Mouse (Mus musculus) limb, embryonic 10.5 days (tissue): ENCODE results near the gene Negr1. TPM values are rescaled to one million over a fixed set of nuclear protein-coding genes. Genes with fewer than 3 reads are reported as not detected.

Source experiments
- DNase-seq: peaks from one replicate; pipeline ENCODE4 v3.0.0-alpha.2; 2017; ENCODE audit warnings: low spot score
- H3K27ac ChIP-seq: fragments of 300-500 bp; sonication (generic); 2 replicates; pipeline ENCODE4 v1.5.1; 2016; ENCODE audit warnings: mild to moderate bottlenecking
- H3K27me3 ChIP-seq: fragments of 300-500 bp; sonication (generic); 2 replicates; pipeline ENCODE4 v1.6.1; 2016; ENCODE audit warnings: low read depth, mild to moderate bottlenecking; ENCODE audit not compliant: poor library complexity, severe bottlenecking
- H3K36me3 ChIP-seq: fragments of 300-500 bp; sonication (generic); 2 replicates; pipeline ENCODE4 v1.6.1; 2016; ENCODE audit warnings: mild to moderate bottlenecking, moderate library complexity
- H3K4me1 ChIP-seq: fragments of 300-500 bp; sonication (generic); 2 replicates; pipeline ENCODE4 v1.6.1; 2016
- H3K4me3 ChIP-seq: fragments of 300-500 bp; sonication (generic); 2 replicates; pipeline ENCODE4 v1.5.1; 2016; ENCODE audit warnings: mild to moderate bottlenecking, moderate library complexity
- H3K9me3 ChIP-seq: fragments of 300-500 bp; sonication (generic); replicated peaks from 2 replicates; pipeline ENCODE4 v1.6.1; 2016; ENCODE audit warnings: mild to moderate bottlenecking
- WGBS: fragments of 180-500 bp; shearing (Covaris S2); methylation state at CpG from one replicate; pipeline ENCODE4 v1.1.7; 2016; 5-methylcytosine and 5-hydroxymethylcytosine counted together
- polyA plus RNA-seq: library from polyadenylated mRNA; unstranded; fragments of >200 nt; fragmentation: Nextera tagmentation; extraction: Ambion mirVana; gene quantifications from 2 replicates; pipeline ENCODE4 v1.2.1, GENCODE M21; 2016

The Negr1 gene
- polyA plus RNA-seq, 1 experiment from 2014 or later, result 1.8 TPM

DNA sequence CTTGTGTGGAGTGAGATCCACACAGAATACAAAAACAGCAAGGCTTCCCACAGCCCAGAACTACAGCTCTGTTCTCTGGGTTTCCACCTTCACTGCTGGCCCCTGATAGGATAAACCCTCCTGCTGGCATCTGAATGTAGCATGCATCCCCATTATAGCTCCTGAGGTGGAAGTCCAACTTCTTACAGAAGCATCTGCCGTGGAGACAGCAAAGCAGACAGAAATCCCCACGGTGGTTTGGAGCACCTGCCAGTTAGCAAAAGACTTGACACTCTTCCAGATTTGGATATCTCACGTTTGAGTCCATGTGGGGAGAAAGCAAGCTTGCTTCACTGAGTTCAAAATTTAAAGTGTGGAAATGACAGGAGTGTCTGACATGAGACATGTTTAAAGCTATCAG, 290.3 kb downstream of the Negr1 start:
- WGBS, result 86% methylated on average over 3 of the region's 3 CpGs
- H3K27ac ChIP-seq, result no peak overlapping the region
- H3K4me1 ChIP-seq, result no peaks in the 10 kb centered on the region

DNA sequence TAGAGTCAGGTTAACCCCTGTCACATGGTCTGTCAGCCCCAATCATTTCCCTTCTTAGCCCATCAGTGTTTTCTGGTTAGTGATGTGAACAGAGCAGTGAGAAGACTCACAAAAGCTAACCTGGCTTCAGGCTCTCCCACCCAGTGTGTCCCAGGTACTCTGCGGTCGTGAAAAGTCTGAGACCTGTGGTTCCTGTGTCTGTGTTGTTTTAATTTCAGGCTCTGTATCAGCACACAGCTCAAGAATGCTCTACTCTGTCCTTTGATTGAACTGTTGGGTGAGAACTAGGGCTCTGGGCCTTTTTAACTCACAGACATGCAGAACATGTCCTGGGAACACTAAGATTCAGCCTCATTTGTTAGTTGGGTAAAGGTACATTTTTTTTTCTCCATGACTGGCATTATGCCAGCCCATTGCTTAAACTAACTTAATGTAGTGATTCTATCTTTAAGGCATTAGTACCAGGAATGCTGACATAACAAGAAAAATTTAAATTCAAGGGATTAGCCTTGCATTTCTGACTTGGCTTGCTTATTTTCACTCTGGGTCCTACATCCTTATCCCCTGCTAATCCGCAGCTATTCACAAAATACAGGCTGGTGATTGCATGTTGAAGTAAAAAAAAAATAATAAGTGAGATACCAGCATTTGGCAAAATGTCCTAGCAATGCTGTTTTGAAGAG, 308.8 kb downstream of the Negr1 start:
- 77% methylated on average over 3 of the region's 3 CpGs for WGBS
- no peaks in the 10 kb centered on the region for H3K4me1 ChIP-seq
- no peaks in the 10 kb centered on the region for H3K9me3 ChIP-seq
- no peaks in the 10 kb centered on the region for H3K27me3 ChIP-seq
- no peak overlapping the region for H3K4me3 ChIP-seq
- DNase-seq, result no peak
- H3K27ac ChIP-seq, result no peak overlapping the region
- H3K36me3 ChIP-seq, result no peaks in the 10 kb centered on the region

More for the DNA sequence above, 290.3 kb downstream of the Negr1 start:
- H3K27me3 ChIP-seq, result no peaks in the 10 kb centered on the region
- no peak overlapping the region for H3K4me3 ChIP-seq
- no peaks in the 10 kb centered on the region for H3K36me3 ChIP-seq
- H3K9me3 ChIP-seq, result no peaks in the 10 kb centered on the region
- no peak for DNase-seq

DNA sequence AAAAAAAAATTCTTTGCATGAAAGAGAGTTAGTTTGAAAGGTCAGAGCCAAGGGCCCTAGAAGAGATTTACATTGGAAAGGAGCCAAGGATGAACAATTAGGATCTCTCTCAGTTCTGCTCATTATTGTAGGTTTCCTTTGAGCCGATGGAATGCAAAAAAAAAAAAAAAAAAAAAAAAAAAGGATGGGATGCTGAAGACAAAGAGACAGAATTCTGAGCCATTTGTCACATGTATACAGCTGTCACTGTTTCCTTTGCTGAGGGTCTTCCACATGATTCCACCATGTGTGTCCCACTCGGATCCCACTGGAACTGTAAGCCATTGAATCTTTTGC, 309.3 kb downstream of the Negr1 start:
- no peaks in the 10 kb centered on the region for H3K4me1 ChIP-seq
- no peaks in the 10 kb centered on the region for H3K36me3 ChIP-seq
- H3K27me3 ChIP-seq, result no peaks in the 10 kb centered on the region
- no peak overlapping the region for H3K4me3 ChIP-seq
- no peak overlapping the region for H3K27ac ChIP-seq
- WGBS, result 73% methylated on average over 2 of the region's 2 CpGs
- DNase-seq, result no peak
- no peaks in the 10 kb centered on the region for H3K9me3 ChIP-seq

DNA sequence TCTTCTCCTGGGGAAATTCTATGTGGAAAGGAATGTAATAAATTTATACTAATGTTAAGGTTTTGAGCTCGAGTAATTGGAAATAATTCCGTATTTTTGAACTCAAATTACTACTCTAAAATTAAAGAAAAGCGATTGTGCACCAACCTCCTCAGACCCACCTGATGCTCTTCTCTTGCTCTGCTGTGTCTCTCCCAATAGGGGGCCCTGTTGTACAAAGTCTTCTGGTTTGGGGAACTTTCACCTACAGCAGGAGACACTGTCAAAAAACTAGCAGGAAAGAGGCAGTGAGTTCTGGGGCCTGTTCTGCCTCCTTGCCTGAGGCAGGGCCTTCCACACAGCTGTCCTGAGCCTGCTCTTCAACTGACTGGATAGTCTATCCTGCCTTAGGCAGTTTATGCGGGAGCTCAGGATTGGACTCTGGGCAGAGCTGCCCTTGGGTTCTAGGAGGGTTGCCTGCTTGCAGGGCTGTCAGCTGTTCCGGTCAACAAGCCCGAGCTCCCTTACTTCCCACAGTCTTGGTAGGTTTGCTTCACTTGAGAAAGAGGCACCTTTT, 310.1 kb downstream of the Negr1 start:
- no peaks in the 10 kb centered on the region for H3K27me3 ChIP-seq
- H3K4me1 ChIP-seq, result no peaks in the 10 kb centered on the region
- H3K36me3 ChIP-seq, result no peaks in the 10 kb centered on the region
- no peak overlapping the region for H3K4me3 ChIP-seq
- no peaks in the 10 kb centered on the region for H3K9me3 ChIP-seq
- H3K27ac ChIP-seq, result no peak overlapping the region
- no peak for DNase-seq
- WGBS, result 77% methylated on average over 6 of the region's 6 CpGs

DNA sequence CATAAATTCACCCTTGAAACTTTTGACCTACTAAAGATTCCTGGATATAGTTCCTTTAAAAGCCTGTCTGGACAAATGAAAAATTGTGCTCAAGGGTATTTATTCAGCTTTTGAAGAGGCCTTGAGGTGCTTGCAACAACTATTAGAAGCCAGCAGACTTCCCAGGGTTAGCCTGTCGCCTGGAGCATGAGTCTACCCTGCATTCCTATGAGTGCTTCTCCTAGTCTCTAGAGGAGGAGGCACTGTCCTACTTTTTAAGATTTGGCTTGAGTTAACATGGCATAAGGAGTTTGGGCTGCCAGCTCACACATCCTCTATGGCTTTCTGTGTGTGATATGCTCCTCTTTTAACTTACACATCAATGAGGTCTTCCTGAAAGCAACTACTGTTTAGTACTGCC, 315.0 kb downstream of the Negr1 start:
- Histone ChIP-seq H3K4me1 (no peaks in the 10 kb centered on the region), H3K36me3 (no peaks in the 10 kb centered on the region), H3K4me3 (no peak overlapping the region), H3K27ac (no peak overlapping the region), H3K27me3 (no peaks in the 10 kb centered on the region), H3K9me3 (no peaks in the 10 kb centered on the region)
- WGBS, result 63% methylated on average over 1 of the region's 1 CpGs
- no peak for DNase-seq

DNA sequence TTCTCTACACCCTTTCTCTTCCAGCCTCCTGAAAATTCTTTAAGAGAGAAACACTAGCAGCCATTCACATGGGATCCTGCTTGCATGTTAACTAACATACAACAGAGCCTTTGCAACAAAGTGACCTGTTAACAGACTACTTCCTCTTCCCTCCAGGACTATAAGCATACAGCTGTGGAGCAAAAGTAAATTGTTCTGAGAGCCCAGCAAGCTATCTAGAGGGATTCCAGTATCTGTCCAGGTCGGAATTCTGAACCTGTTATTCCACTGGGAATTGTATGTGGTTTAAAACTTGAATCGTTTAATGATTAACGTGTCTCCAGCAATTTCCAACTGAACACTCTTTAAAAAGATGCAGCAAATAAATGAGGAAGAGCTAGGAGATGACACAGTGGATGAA, 320.5 kb downstream of the Negr1 start:
- H3K9me3 ChIP-seq, result no peaks in the 10 kb centered on the region
- no peaks in the 10 kb centered on the region for H3K4me1 ChIP-seq
- 83% methylated on average over 3 of the region's 3 CpGs for WGBS
- no peak overlapping the region for H3K27ac ChIP-seq
- H3K36me3 ChIP-seq, result no peaks in the 10 kb centered on the region
- no peak overlapping the region for H3K4me3 ChIP-seq
- no peaks in the 10 kb centered on the region for H3K27me3 ChIP-seq
- DNase-seq, result no peak

DNA sequence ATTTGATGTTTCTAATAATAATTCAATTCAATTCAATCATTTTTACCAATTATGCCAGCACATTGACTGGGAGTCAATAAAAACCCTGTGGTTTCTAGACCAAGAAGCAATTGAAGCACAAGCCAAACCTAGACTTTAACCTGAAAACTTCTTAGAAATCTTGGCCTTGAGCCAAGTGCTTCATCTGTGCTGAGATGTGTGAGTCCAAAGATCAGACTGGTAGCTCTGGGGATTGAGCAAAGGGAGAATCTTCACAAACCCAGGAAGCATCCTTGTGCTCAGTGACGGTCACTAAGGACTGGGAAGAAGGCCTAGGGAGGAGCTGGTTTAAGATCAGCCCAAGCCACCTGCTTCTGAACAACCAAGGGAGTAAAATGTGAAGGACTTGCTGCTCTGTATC, 322.3 kb downstream of the Negr1 start:
- Histone ChIP-seq H3K4me1 (no peaks in the 10 kb centered on the region), H3K4me3 (no peak overlapping the region), H3K27ac (no peak overlapping the region), H3K9me3 (no peaks in the 10 kb centered on the region), H3K36me3 (no peaks in the 10 kb centered on the region), H3K27me3 (no peaks in the 10 kb centered on the region)
- no peak for DNase-seq
- 100% methylated on average over 1 of the region's 1 CpGs for WGBS

DNA sequence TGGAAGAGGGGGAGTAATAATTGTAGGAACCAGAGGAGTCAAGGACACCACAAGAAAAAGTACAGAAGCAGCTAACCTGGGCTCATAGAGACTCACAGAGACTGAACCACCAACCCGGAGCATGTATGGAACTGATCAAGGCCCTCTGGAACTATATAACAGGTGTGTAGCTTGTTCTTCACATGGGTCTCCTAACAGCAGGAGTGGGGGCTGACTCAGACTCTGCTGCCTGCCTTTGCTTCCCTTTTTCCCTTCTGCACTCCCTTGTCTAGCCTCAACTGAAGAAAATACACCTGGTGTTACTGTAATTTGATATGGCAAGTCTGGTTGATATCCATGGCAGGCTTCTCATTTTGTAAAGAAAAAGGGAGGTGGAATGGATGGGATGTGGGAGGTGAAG, 324.1 kb downstream of the Negr1 start:
- no peak overlapping the region for H3K4me3 ChIP-seq
- no peaks in the 10 kb centered on the region for H3K4me1 ChIP-seq
- no peak for DNase-seq
- no peaks in the 10 kb centered on the region for H3K36me3 ChIP-seq
- H3K9me3 ChIP-seq, result no peaks in the 10 kb centered on the region
- no peak overlapping the region for H3K27ac ChIP-seq
- no peaks in the 10 kb centered on the region for H3K27me3 ChIP-seq
- WGBS, result 86% methylated on average over 1 of the region's 1 CpGs

DNA sequence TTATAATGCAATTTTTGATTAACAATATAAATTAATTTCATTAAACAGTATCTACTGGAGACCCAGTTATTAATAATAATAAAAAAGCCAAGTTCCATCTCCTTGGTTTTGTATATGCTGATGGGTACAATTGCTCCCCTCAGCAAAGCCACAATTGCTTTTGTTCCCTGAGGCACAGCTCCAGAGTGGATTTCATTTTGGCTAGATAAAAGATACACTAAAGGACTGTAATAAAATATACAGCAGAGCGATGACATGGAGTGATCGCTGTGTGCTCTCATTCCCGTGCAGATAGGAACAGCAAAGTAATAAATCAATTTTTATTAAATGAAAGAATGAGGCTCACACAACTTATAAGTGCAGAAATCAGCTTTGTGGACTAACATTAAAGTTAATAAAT, 325.3 kb downstream of the Negr1 start:
- no peaks in the 10 kb centered on the region for H3K27me3 ChIP-seq
- no peak overlapping the region for H3K27ac ChIP-seq
- no peak overlapping the region for H3K4me3 ChIP-seq
- DNase-seq, result no peak
- no peaks in the 10 kb centered on the region for H3K36me3 ChIP-seq
- no peaks in the 10 kb centered on the region for H3K4me1 ChIP-seq
- WGBS, result 92% methylated on average over 3 of the region's 3 CpGs
- no peaks in the 10 kb centered on the region for H3K9me3 ChIP-seq

DNA sequence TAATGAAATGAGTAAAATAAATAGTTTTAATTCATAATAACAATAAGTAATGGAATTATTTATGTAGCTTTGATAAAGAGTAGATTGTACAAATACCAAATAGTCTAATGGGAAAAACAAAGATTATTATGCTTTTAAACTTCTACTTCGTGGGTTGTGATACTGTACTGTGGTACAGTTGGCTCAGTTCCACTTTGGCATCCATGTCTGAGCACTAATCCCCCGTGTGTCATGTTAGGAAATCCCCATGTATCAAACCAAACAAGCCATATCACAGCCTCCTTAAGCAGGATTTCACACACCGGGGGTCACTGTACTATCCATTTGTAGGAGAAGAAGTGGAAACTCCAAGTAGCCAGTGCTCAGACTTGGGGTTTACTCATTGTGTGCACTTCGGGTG, 329.4 kb downstream of the Negr1 start:
- Histone ChIP-seq H3K4me3 (no peak overlapping the region), H3K36me3 (no peaks in the 10 kb centered on the region), H3K9me3 (no peaks in the 10 kb centered on the region), H3K4me1 (no peaks in the 10 kb centered on the region), H3K27ac (no peak overlapping the region), H3K27me3 (no peaks in the 10 kb centered on the region)
- 88% methylated on average over 4 of the region's 4 CpGs for WGBS
- DNase-seq, result no peak

DNA sequence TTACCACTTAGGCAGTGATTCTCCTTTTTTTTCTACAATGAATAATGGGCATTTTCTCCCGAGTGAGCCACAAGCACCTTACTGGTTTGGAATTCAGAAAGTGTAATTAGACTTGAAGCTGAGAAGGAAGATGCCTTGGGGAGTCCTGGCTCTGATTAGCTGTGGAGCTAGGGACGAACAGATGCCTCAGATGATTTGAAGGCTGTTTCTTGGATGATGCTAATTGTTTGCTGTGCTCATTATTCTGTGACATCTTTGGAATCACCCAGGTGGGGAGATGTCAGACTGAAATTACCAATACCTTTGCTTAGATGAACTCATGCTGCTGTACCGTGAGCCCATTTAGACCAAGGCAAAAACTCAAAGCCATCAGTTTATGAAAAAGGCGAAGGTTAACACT, 333.7 kb downstream of the Negr1 start:
- 64% methylated on average over 4 of the region's 4 CpGs for WGBS
- Histone ChIP-seq H3K27ac (no peak overlapping the region), H3K4me1 (no peaks in the 10 kb centered on the region), H3K4me3 (no peak overlapping the region), H3K36me3 (no peaks in the 10 kb centered on the region), H3K9me3 (no peaks in the 10 kb centered on the region), H3K27me3 (no peaks in the 10 kb centered on the region)
- DNase-seq, result no peak

DNA sequence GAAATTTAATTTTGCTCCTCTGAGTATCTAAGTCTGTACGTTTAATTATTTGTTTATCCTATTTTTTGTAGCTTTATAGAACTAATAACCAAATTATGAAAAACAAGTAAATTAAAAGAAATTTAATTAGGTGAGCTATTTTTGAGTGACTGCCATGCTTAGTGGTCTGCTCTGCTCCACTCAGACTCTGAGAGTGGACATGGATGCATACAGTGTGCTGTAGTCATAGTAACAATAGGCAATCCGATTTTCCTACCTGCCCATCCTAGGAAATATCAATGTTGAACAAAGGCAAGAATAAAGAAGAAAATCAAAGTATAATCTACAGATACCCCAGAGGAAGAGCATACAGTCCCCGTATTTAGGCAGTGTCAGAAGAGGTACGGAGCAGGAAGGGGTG, 334.5 kb downstream of the Negr1 start:
- Histone ChIP-seq H3K4me1 (no peaks in the 10 kb centered on the region), H3K27me3 (no peaks in the 10 kb centered on the region), H3K9me3 (no peaks in the 10 kb centered on the region), H3K36me3 (no peaks in the 10 kb centered on the region), H3K4me3 (no peak overlapping the region), H3K27ac (no peak overlapping the region)
- no peak for DNase-seq
- 93% methylated on average over 4 of the region's 4 CpGs for WGBS

DNA sequence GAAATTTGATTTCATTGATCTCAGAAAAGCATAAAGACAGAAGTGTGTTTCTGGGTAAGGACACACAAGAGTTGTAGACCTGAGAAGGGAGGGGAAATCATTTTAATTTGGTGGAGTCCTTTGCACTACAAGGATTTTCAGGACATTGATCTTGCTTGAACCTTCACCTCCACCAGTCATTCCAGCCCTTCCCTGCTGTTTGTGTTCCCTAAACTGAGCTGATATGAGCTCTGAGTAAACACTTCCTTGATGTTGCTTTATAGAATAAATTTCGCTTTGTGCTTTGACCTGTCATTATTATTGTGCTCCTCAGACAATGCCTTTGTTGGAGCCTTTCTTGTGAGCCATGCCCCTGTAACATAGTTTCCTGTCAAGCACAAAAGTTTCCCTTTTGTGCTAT, 335.0 kb downstream of the Negr1 start:
- no peaks in the 10 kb centered on the region for H3K27me3 ChIP-seq
- H3K36me3 ChIP-seq, result no peaks in the 10 kb centered on the region
- H3K4me3 ChIP-seq, result no peak overlapping the region
- no peak overlapping the region for H3K27ac ChIP-seq
- WGBS, result 91% methylated on average over 1 of the region's 1 CpGs
- no peaks in the 10 kb centered on the region for H3K4me1 ChIP-seq
- H3K9me3 ChIP-seq, result no peaks in the 10 kb centered on the region
- DNase-seq, result no peak

DNA sequence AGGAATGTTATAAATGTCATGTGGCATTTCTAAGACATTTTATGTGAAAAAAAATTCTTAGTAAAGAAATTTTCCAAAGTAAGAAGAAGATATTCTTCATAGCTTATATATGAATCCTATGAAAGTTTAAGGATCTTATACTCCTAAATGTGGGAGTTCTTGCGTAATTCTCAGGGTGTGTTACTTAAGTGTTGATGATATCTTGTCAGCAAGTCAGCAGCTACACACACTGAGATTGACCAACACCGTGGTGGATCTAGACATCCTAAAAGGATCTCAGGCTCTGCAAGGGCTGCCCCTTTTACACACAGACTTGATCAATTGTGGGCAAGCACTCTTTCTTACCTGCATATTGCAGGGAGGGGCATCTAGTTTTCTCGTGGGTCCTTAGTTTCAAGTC, 339.5 kb downstream of the Negr1 start:
- Histone ChIP-seq H3K27me3 (no peaks in the 10 kb centered on the region), H3K27ac (no peak overlapping the region), H3K36me3 (no peaks in the 10 kb centered on the region), H3K4me1 (no peaks in the 10 kb centered on the region), H3K4me3 (no peak overlapping the region), H3K9me3 (no peaks in the 10 kb centered on the region)
- DNase-seq, result no peak
- 85% methylated on average over 3 of the region's 3 CpGs for WGBS
